Mouse (Mus musculus): ENCODE results near the gene Xrcc6. TPM values are rescaled to one million over a fixed set of nuclear protein-coding genes. Genes with fewer than 3 reads are reported as not detected.
A peak's percentile ranks its signal among the peaks of the same experiment; 100 is the strongest.

Gene Xrcc6
- 10 to 100 TPM; 55.8 to 88.9 TPM for total RNA-seq (2021)
- long read RNA-seq, experiment 1, transcript Xrcc6-201 (13 exons, 2,114 nt): major isoform, 21 of 36 reads
- long read RNA-seq, experiment 1, partial matches to known transcripts: 2 of 36 reads
- long read RNA-seq, experiment 1, other reads (novel, unspliced or antisense): 13 of 36 reads
- long read RNA-seq, experiment 2, transcript Xrcc6-201 (13 exons, 2,114 nt): major isoform, 156 of 212 reads
- long read RNA-seq, experiment 2, partial matches to known transcripts: 35 of 212 reads
- long read RNA-seq, experiment 2, other reads (novel, unspliced or antisense): 21 of 212 reads

GRCm38 (mm10) chr15:81987646-81988045 lies at the start of gene Xrcc6:
Xrcc6 (plus strand) TSS chr15:81987835.
- DNase-seq (ENCODE audit: low spot score in 2 of 2): no peak

- DNase-seq (ENCODE audit: low spot score in 2 of 2): peak; percentile 49 to 56
Observed at GRCm38 (mm10) chr15:81938246-81938645, 49.4 kb upstream of the Xrcc6 start.

GRCm38 (mm10) chr15:81939157-81939715 lies 48.4 kb upstream of the Xrcc6 start:
- peak in 1 of 2 experiments; percentile 29 for DNase-seq (ENCODE audit: low spot score in 2 of 2)

- DNase-seq (ENCODE audit: low spot score in 2 of 2): no peak
Observed at GRCm38 (mm10) chr15:81939774-81940173, 47.9 kb upstream of the Xrcc6 start.

- no peak for DNase-seq (ENCODE audit: low spot score in 2 of 2)
Observed at GRCm38 (mm10) chr15:81940219-81940618, 47.4 kb upstream of the Xrcc6 start.

GRCm38 (mm10) chr15:81941010-81941409 lies 46.6 kb upstream of the Xrcc6 start:
- DNase-seq (ENCODE audit: low spot score in 2 of 2): no peak

GRCm38 (mm10) chr15:81943176-81943749 lies 44.4 kb upstream of the Xrcc6 start:
- DNase-seq (ENCODE audit: low spot score in 2 of 2): no peak

GRCm38 (mm10) chr15:81949076-81949475 lies 38.6 kb upstream of the Xrcc6 start:
- DNase-seq (ENCODE audit: low spot score in 2 of 2): no peak

- DNase-seq (ENCODE audit: low spot score in 2 of 2): no peak
Observed at GRCm38 (mm10) chr15:81949476-81950131, 38.0 kb upstream of the Xrcc6 start.

- no peak for DNase-seq (ENCODE audit: low spot score in 2 of 2)
Observed at GRCm38 (mm10) chr15:81950716-81951115, 36.9 kb upstream of the Xrcc6 start.

- no peak for DNase-seq (ENCODE audit: low spot score in 2 of 2)
Observed at GRCm38 (mm10) chr15:81951159-81951558, 36.5 kb upstream of the Xrcc6 start.

GRCm38 (mm10) chr15:81952310-81952709 lies 35.3 kb upstream of the Xrcc6 start:
- DNase-seq (ENCODE audit: low spot score in 2 of 2): no peak

- DNase-seq (ENCODE audit: low spot score in 2 of 2): no peak
Observed at GRCm38 (mm10) chr15:81954151-81954583, 33.5 kb upstream of the Xrcc6 start.

GRCm38 (mm10) chr15:81954716-81955115 lies 32.9 kb upstream of the Xrcc6 start:
- no peak for DNase-seq (ENCODE audit: low spot score in 2 of 2)

- no peak for DNase-seq (ENCODE audit: low spot score in 2 of 2)
Observed at GRCm38 (mm10) chr15:81955414-81955813, 32.2 kb upstream of the Xrcc6 start.

GRCm38 (mm10) chr15:81956457-81956856 lies 31.2 kb upstream of the Xrcc6 start:
- peak; percentile 48 to 49 for DNase-seq (ENCODE audit: low spot score in 2 of 2)

GRCm38 (mm10) chr15:81957598-81957997 lies 30.0 kb upstream of the Xrcc6 start:
- DNase-seq (ENCODE audit: low spot score in 2 of 2): no peak

- DNase-seq (ENCODE audit: low spot score in 2 of 2): no peak
Observed at GRCm38 (mm10) chr15:81958906-81959305, 28.7 kb upstream of the Xrcc6 start.

GRCm38 (mm10) chr15:81960171-81961077 lies 27.2 kb upstream of the Xrcc6 start, which contains the start of gene Pmm1:
Pmm1 (minus strand) TSS chr15:81960930.
- peak; percentile 95 to 97 for DNase-seq (ENCODE audit: low spot score in 2 of 2)

- DNase-seq (ENCODE audit: low spot score in 2 of 2): no peak
Observed at GRCm38 (mm10) chr15:81961078-81961451, 26.6 kb upstream of the Xrcc6 start.

- DNase-seq (ENCODE audit: low spot score in 2 of 2): no peak
Observed at GRCm38 (mm10) chr15:81964262-81964661, 23.4 kb upstream of the Xrcc6 start.

Measured in adrenal gland, adult 18-20 months (tissue).